Mouse (Mus musculus) neural tube, embryonic 15.5 days (tissue): ENCODE measurements around the gene 1700088E04Rik. TPM values are rescaled to one million over a fixed set of nuclear protein-coding genes. Genes with fewer than 3 reads are reported as not detected.

ENCODE experiments used
- ATAC-seq: fragments of 200-750 bp; cut with Nextera tagmentation; 2 replicates; pipeline ENCODE4 v1.8.0; 2017; ENCODE audit warnings: mild to moderate bottlenecking, moderate TSS enrichment, moderate library complexity; ENCODE audit not compliant: low FRiP score
- H3K27ac ChIP-seq: fragments of 300-500 bp; sonication (generic); replicated peaks from 2 replicates; pipeline ENCODE4 v1.5.1; 2015; ENCODE audit warnings: mild to moderate bottlenecking, inconsistent platforms
- H3K27me3 ChIP-seq: fragments of 300-500 bp; sonication (generic); replicated peaks from 2 replicates; pipeline ENCODE4 v1.6.1; 2015; ENCODE audit warnings: inconsistent platforms
- H3K36me3 ChIP-seq: fragments of 300-500 bp; sonication (generic); 2 replicates; pipeline ENCODE4 v1.6.1; 2015; ENCODE audit warnings: inconsistent platforms
- H3K4me1 ChIP-seq: fragments of 300-500 bp; sonication (generic); 2 replicates; pipeline ENCODE4 v1.6.1; 2015; ENCODE audit warnings: inconsistent platforms
- H3K4me2 ChIP-seq: fragments of 300-500 bp; sonication (generic); 2 replicates; pipeline ENCODE4 v1.6.1; 2015; ENCODE audit warnings: inconsistent platforms, mild to moderate bottlenecking, moderate library complexity
- H3K4me3 ChIP-seq: fragments of 300-500 bp; sonication (generic); replicated peaks from 2 replicates; pipeline ENCODE4 v1.5.1; 2015; ENCODE audit warnings: mild to moderate bottlenecking, inconsistent platforms
- H3K9ac ChIP-seq: fragments of 300-500 bp; sonication (generic); replicated peaks from 2 replicates; pipeline ENCODE4 v1.6.1; 2015; ENCODE audit warnings: mild to moderate bottlenecking, inconsistent platforms
- H3K9me3 ChIP-seq: fragments of 300-500 bp; sonication (generic); replicated peaks from 2 replicates; pipeline ENCODE4 v1.6.1; 2016; ENCODE audit warnings: inconsistent platforms
- WGBS: fragments of 180-500 bp; shearing (Covaris S2); methylation state at CpG from one replicate; pipeline ENCODE4 v1.1.7; 2015; ENCODE audit warnings: mixed read lengths; 5-methylcytosine and 5-hydroxymethylcytosine counted together
- polyA plus RNA-seq: library from polyadenylated mRNA; unstranded; fragments of >200 nt; fragmentation: Nextera tagmentation; extraction: Ambion mirVana; gene quantifications from 2 replicates; pipeline ENCODE4 v1.2.1, GENCODE M21; 2015

1700088E04Rik gene
- polyA plus RNA-seq, 1 experiment from 2014 or later = 11.3 TPM

DNA sequence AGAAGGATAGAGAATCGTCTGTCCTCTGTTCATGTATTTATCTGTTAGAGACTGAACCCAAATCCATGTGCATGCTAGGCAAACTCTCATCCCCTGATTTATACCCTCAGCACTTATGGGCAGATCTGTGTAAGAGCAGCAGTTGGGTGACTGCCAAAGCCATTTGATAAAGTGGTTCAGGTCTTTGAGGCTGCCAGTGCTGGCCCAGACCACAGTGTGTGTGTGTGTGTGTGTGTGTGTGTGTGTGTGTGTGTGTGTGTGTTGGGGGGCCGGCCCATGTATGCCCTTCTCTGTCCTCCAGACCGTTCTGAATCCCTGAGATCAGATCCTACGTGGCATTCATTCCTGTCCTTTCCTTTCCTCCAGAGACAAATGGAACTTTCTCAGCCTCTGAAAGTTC is 29.3 kb downstream of the 1700088E04Rik start:
- no peak overlapping the region for H3K27ac ChIP-seq
- H3K4me1 ChIP-seq = peaks cover 31% of the 10 kb centered on the region
- no peak for ATAC-seq
- no peaks in the 10 kb centered on the region for H3K9me3 ChIP-seq
- no peaks in the 10 kb centered on the region for H3K27me3 ChIP-seq
- peak overlapping the region; percentile 93; the same call in 1 of the 2 replicates for H3K4me2 ChIP-seq
- H3K36me3 ChIP-seq = peaks cover 21% of the 10 kb centered on the region
- H3K9ac ChIP-seq = no peak overlapping the region
- WGBS = 50% methylated on average over 4 of the region's 4 CpGs
- 0 out of 2 replicates have a peak overlapping the region, but pooled peaks have one; percentile 94 for H3K4me3 ChIP-seq

GRCm38 (mm10) chr15:79110528-79110927 is 30.5 kb downstream of the 1700088E04Rik start:
- peak overlapping the region; percentile 94 for H3K4me3 ChIP-seq
- no peaks in the 10 kb centered on the region for H3K9me3 ChIP-seq
- H3K4me2 ChIP-seq = peak overlapping the region; percentile 93
- peak overlapping the region; percentile 93 for H3K9ac ChIP-seq
- 57% methylated on average over 2 of the region's 2 CpGs for WGBS
- no peak for ATAC-seq
- H3K27me3 ChIP-seq = no peaks in the 10 kb centered on the region
- 0 out of 2 replicates have a peak overlapping the region, but pooled peaks have one; percentile 84 for H3K27ac ChIP-seq
- H3K4me1 ChIP-seq = peaks cover 31% of the 10 kb centered on the region
- peaks cover 13% of the 10 kb centered on the region for H3K36me3 ChIP-seq

DNA sequence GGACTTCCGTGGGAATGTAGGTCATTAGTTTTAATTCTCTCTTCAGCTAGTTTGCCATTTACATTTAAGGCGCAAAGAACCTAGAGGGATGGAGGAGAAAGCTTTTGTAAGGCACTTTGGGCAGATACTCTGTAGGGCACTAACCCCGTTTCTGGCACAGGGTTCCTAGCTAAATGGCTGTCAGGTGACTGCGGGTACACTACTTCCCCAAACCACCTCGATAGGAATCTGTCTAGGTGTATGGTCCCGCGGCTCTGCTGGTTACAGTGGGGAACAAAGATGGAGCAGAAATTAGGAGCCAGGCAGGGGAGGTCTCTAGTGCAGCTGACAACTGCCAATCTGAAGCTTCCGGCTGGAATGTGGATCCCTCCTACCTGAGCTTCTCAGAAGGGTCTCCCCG is 31.0 kb downstream of the 1700088E04Rik start:
- 12% methylated on average over 9 of the region's 9 CpGs for WGBS
- ATAC-seq = no peak
- H3K4me3 ChIP-seq = peak overlapping the region; percentile 94

GRCm38 (mm10) chr15:79109321-79109934 is 31.6 kb downstream of the 1700088E04Rik start:
- Histone ChIP-seq H3K4me3 (peak overlapping the region; percentile 94), H3K27ac (peak overlapping the region; percentile 84), H3K27me3 (no peaks in the 10 kb centered on the region), H3K36me3 (peaks cover 3% of the 10 kb centered on the region; the same call in 1 of the 2 replicates), H3K4me2 (peak overlapping the region; percentile 93), H3K9ac (peak overlapping the region; percentile 93), H3K9me3 (no peaks in the 10 kb centered on the region), H3K4me1 (peaks cover 31% of the 10 kb centered on the region)
- ATAC-seq = peak; percentile 63
- WGBS = under 1% methylated on average over 46 of the region's 46 CpGs

More for the DNA sequence above, 31.0 kb downstream of the 1700088E04Rik start:
- Histone ChIP-seq H3K9ac (peak overlapping the region; percentile 93), H3K27me3 (no peaks in the 10 kb centered on the region), H3K4me2 (peak overlapping the region; percentile 93), H3K9me3 (no peaks in the 10 kb centered on the region), H3K36me3 (peaks cover 8% of the 10 kb centered on the region), H3K27ac (peak overlapping the region; percentile 84; the same call in 1 of the 2 replicates), H3K4me1 (peaks cover 31% of the 10 kb centered on the region)

GRCm38 (mm10) chr15:79108421-79109320 is 32.4 kb downstream of the 1700088E04Rik start, which contains the start of gene Micall1:
TSS of gene Micall1 (plus strand) at chr15:79108898.
- H3K27me3 ChIP-seq = no peaks in the 10 kb centered on the region
- ATAC-seq = peak; percentile 75
- under 1% methylated on average over 47 of the region's 85 CpGs for WGBS
- H3K36me3 ChIP-seq = 0 out of 2 replicates have a peak, but pooled peaks cover 3% of the 10 kb centered on the region
- peak within 1 kb of the TSS; percentile 93 for H3K4me2 ChIP-seq
- peak within 1 kb of the TSS; percentile 93 for H3K9ac ChIP-seq
- H3K4me1 ChIP-seq = peaks cover 31% of the 10 kb centered on the region
- peak within 1 kb of the TSS; percentile 84 for H3K27ac ChIP-seq
- H3K9me3 ChIP-seq = no peaks in the 10 kb centered on the region
- H3K4me3 ChIP-seq = peak within 1 kb of the TSS; percentile 94

- no peaks in the 10 kb centered on the region for H3K9me3 ChIP-seq
- no peak for ATAC-seq
- peak overlapping the region; percentile 84 for H3K27ac ChIP-seq
- H3K9ac ChIP-seq = no peak overlapping the region
- WGBS = 22% methylated on average over 7 of the region's 7 CpGs
- H3K4me3 ChIP-seq = peak overlapping the region; percentile 94
- H3K4me2 ChIP-seq = peak overlapping the region; percentile 93
- H3K36me3 ChIP-seq = 0 out of 2 replicates have a peak, but pooled peaks cover 2% of the 10 kb centered on the region
- H3K27me3 ChIP-seq = no peaks in the 10 kb centered on the region
- H3K4me1 ChIP-seq = peaks cover 31% of the 10 kb centered on the region
Observed at GRCm38 (mm10) chr15:79107966-79108365, 33.1 kb downstream of the 1700088E04Rik start.

- no peak for ATAC-seq
- no peak overlapping the region for H3K27ac ChIP-seq
- H3K4me2 ChIP-seq = no peak overlapping the region
- H3K36me3 ChIP-seq = no peaks in the 10 kb centered on the region
- H3K27me3 ChIP-seq = no peaks in the 10 kb centered on the region
- no peaks in the 10 kb centered on the region for H3K9me3 ChIP-seq
- peaks cover 19% of the 10 kb centered on the region for H3K4me1 ChIP-seq
- no peak overlapping the region for H3K4me3 ChIP-seq
- WGBS = 69% methylated on average over 2 of the region's 2 CpGs
- H3K9ac ChIP-seq = no peak overlapping the region
Observed at GRCm38 (mm10) chr15:79105804-79106203, 35.2 kb downstream of the 1700088E04Rik start.

DNA sequence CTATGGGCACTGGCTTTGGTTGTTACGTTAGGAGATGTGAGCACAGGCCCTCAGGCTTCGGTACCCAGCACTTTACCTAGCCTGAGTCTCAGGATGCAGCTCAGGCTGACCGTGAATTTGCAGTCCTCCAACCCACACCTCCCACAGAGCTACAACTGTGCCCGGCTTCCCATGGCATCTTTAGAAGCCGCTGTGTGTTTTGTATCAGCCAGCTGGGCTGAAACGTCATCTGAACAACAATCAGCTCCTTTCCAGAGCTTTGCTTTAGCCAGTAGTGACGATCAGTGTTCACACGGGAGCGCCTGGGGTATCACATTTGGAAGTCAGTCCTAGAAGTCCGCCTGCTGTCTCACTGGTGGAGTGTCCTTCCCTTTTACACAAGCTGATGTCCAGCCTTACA is 37.8 kb downstream of the 1700088E04Rik start:
- ATAC-seq = no peak
- Histone ChIP-seq H3K4me1 (peaks cover 5% of the 10 kb centered on the region), H3K27me3 (no peaks in the 10 kb centered on the region), H3K4me2 (no peak overlapping the region), H3K27ac (no peak overlapping the region), H3K4me3 (no peak overlapping the region), H3K36me3 (no peaks in the 10 kb centered on the region), H3K9me3 (no peaks in the 10 kb centered on the region), H3K9ac (no peak overlapping the region)
- WGBS = 72% methylated on average over 10 of the region's 10 CpGs

GRCm38 (mm10) chr15:79101531-79101930 is 39.5 kb downstream of the 1700088E04Rik start:
- H3K4me3 ChIP-seq = no peak overlapping the region
- H3K4me2 ChIP-seq = no peak overlapping the region
- ATAC-seq = no peak
- H3K27ac ChIP-seq = no peak overlapping the region
- no peak overlapping the region for H3K9ac ChIP-seq
- H3K36me3 ChIP-seq = no peaks in the 10 kb centered on the region
- H3K27me3 ChIP-seq = no peaks in the 10 kb centered on the region
- peaks cover 12% of the 10 kb centered on the region for H3K4me1 ChIP-seq
- H3K9me3 ChIP-seq = no peaks in the 10 kb centered on the region

- no peak overlapping the region for H3K4me2 ChIP-seq
- H3K27ac ChIP-seq = no peak overlapping the region
- H3K4me3 ChIP-seq = no peak overlapping the region
- no peak for ATAC-seq
- H3K9me3 ChIP-seq = no peaks in the 10 kb centered on the region
- H3K27me3 ChIP-seq = no peaks in the 10 kb centered on the region
- H3K36me3 ChIP-seq = peaks cover 8% of the 10 kb centered on the region; the same call in 1 of the 2 replicates
- H3K9ac ChIP-seq = no peak overlapping the region
- H3K4me1 ChIP-seq = peaks cover 12% of the 10 kb centered on the region
- WGBS = 80% methylated on average over 4 of the region's 4 CpGs
Observed at GRCm38 (mm10) chr15:79100391-79100790, 40.7 kb downstream of the 1700088E04Rik start.

- Histone ChIP-seq H3K9ac (no peak overlapping the region), H3K36me3 (peaks cover 15% of the 10 kb centered on the region; the same call in 1 of the 2 replicates), H3K4me2 (no peak overlapping the region), H3K4me3 (no peak overlapping the region), H3K27ac (0 out of 2 replicates have a peak overlapping the region, but pooled peaks have one; percentile 10), H3K27me3 (no peaks in the 10 kb centered on the region), H3K9me3 (no peaks in the 10 kb centered on the region), H3K4me1 (peaks cover 12% of the 10 kb centered on the region)
- ATAC-seq = no peak
- WGBS = 74% methylated on average over 4 of the region's 4 CpGs
Observed at GRCm38 (mm10) chr15:79099456-79099855, 41.6 kb downstream of the 1700088E04Rik start.
